Mouse (Mus musculus) cerebellum, postnatal 36 days (tissue): ENCODE data around the gene Plpp7.

Experiments used
- DNase-seq, 2 experiments: peaks; one replicate each; pipeline ENCODE4 v3.0.0; 2021 to 2022; ENCODE audit warnings: mixed read lengths in 2 of 2

The Plpp7 gene

GRCm38 (mm10) chr2:32095351-32096121 is at the start of gene Plpp7:
TSS of gene Plpp7 (plus strand) at chr2:32095528.
- peak; percentile 78 to 82 for DNase-seq

- peak in 1 of 2 experiments; percentile 21 for DNase-seq
These were observed 49.3 kb upstream of the Plpp7 start for GRCm38 (mm10) chr2:32046009-32046408.

- peak in 1 of 2 experiments; percentile 28 for DNase-seq
These were observed 48.0 kb upstream of the Plpp7 start for GRCm38 (mm10) chr2:32047323-32047722.

- DNase-seq, result no peak
These were observed 43.5 kb upstream of the Plpp7 start for GRCm38 (mm10) chr2:32051791-32052190.

DNA sequence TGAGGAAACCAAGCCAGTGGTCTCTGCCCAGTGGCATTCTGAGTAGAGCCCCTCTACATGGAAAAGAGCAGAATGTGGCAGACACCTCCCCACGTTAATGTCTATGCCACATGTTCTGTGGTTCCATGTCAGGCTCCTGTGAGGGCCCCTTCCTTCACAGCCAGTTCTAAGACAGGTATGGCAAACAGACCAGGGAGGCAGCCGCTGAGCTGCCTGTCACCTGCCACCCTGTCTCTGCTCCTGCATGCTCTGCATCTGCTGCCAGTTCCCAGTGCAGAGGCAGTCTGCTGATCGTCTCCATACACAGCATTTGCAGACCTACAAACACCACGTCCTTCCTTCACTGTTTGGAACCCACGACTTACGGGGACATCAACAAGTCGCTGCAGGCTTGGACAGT is 42.9 kb upstream of the Plpp7 start:
- no peak for DNase-seq

- DNase-seq, result no peak
These were observed 39.9 kb upstream of the Plpp7 start for GRCm38 (mm10) chr2:32055357-32055965.

GRCm38 (mm10) chr2:32056524-32056923 is 38.8 kb upstream of the Plpp7 start:
- no peak for DNase-seq

GRCm38 (mm10) chr2:32057360-32057759 is 38.0 kb upstream of the Plpp7 start:
- DNase-seq, result no peak

- DNase-seq, result no peak
These were observed 37.5 kb upstream of the Plpp7 start for GRCm38 (mm10) chr2:32057794-32058193.

GRCm38 (mm10) chr2:32058241-32058640 is 37.1 kb upstream of the Plpp7 start:
- DNase-seq, result no peak

DNA sequence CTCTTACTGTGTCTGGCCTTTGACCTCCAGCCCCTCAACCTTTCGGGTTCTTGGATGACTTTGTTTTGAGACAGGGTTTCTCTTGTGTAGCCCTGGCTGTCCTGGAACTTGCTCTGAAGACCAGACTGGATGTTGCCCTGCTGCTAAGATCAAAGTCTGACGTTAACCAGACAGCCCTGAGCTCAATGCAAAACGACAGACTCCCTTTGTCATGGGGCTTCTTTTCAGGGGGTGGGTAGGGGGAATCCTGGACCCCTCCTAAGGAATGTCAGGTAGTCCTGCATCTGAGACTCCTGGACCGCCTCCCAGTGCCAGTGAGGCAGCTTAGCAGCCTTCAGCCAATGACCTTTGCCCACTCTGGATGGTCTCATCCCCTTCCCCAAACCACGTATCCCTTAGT is 36.6 kb upstream of the Plpp7 start:
- DNase-seq, result no peak

GRCm38 (mm10) chr2:32059613-32060012 is 35.7 kb upstream of the Plpp7 start:
- DNase-seq, result no peak

GRCm38 (mm10) chr2:32060228-32060805 is 35.0 kb upstream of the Plpp7 start:
- no peak for DNase-seq

DNA sequence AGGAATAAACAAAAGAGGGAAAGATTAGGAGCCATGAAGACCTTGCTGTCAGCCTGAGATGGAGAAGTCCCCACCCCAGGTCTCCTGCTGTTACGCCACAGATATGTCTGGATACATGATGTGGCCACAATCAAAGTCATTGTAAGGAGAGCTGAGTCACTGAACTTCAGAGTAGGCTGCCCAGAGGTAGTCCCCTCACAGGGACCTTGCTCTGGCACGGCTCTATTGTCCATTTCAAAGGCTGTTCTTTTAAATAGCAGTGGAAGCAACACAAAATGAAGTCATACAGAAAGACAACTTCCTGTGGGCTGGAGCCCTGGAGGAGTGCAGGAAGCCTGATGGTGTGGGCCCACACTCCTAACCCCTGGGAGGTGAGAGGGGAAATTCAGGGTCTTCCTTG is 34.1 kb upstream of the Plpp7 start:
- DNase-seq, result no peak

- DNase-seq, result no peak
These were observed 33.4 kb upstream of the Plpp7 start for GRCm38 (mm10) chr2:32061722-32062505.

- no peak for DNase-seq
These were observed 32.5 kb upstream of the Plpp7 start for GRCm38 (mm10) chr2:32062626-32063410.

GRCm38 (mm10) chr2:32063451-32064151 is 31.7 kb upstream of the Plpp7 start:
- no peak for DNase-seq

DNA sequence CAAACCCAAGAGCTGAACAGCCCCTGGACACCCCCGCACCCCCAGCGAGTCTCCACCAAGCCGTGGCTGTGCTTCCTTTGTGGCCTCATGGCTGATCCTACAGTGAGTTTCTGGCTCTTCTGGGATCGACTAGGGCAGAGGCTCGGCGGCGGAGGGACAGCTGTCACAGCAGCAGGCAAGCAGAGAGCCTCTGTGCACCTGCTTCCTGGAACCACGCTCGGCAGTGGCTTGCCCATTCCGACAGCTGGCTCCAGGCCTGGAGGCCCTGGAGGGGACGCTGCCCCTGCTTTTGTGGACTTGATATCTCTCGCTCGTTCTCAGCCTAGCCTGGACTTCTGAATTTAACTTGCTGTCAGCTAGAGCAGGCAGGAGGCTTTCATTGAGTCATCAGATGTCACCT is 30.4 kb upstream of the Plpp7 start:
- no peak for DNase-seq

GRCm38 (mm10) chr2:32065371-32065791 is 29.9 kb upstream of the Plpp7 start:
- DNase-seq, result no peak

- DNase-seq, result no peak
These were observed 29.3 kb upstream of the Plpp7 start for GRCm38 (mm10) chr2:32066005-32066404.

GRCm38 (mm10) chr2:32068811-32069607 is 26.3 kb upstream of the Plpp7 start:
- DNase-seq, result no peak
